Mouse (Mus musculus): ENCODE data around the gene Eri3.

Eri3 gene

GRCm38 (mm10) chr4:117624660-117625059 lies 74.5 kb downstream of the Eri3 start:
- in situ Hi-C loops (cut with MboI, MseI), result no loop called here

GRCm38 (mm10) chr4:117628464-117628863 lies 78.3 kb downstream of the Eri3 start:
- in situ Hi-C loops (cut with MboI, MseI), result no loop called here

GRCm38 (mm10) chr4:117630053-117630670 lies 80.0 kb downstream of the Eri3 start:
- in situ Hi-C loops (cut with MboI, MseI), result loop anchor here in 1 of 2 experiments (10.0 kb wide), 1 partner anchor 895 kb away; the partner anchor contains the start of gene 2610528J11Rik

- in situ Hi-C loops (cut with MboI, MseI), result loop anchor here in 1 of 2 experiments (10.0 kb wide), 1 partner anchor 891 kb away; the partner anchor contains the start of gene 2610528J11Rik
Observed at GRCm38 (mm10) chr4:117633527-117633926, 83.4 kb downstream of the Eri3 start.

GRCm38 (mm10) chr4:117634642-117635041 lies 84.5 kb downstream of the Eri3 start:
- in situ Hi-C loops (cut with MboI, MseI), result loop anchor here in 1 of 2 experiments (10.0 kb wide), 1 partner anchor 890 kb away; the partner anchor contains the start of gene 2610528J11Rik

GRCm38 (mm10) chr4:117636152-117636551 lies 86.0 kb downstream of the Eri3 start:
- in situ Hi-C loops (cut with MboI, MseI), result loop anchor here in 1 of 2 experiments (10.0 kb wide), 1 partner anchor 889 kb away; the partner anchor contains the start of gene 2610528J11Rik

- in situ Hi-C loops (cut with MboI, MseI), result loop anchor here in 1 of 2 experiments (10.0 kb wide), 1 partner anchor 888 kb away; the partner anchor contains the start of gene 2610528J11Rik
Observed at GRCm38 (mm10) chr4:117636891-117637613, 86.9 kb downstream of the Eri3 start.

GRCm38 (mm10) chr4:117640925-117641703 lies 90.9 kb downstream of the Eri3 start:
- in situ Hi-C loops (cut with MboI, MseI), result no loop called here

GRCm38 (mm10) chr4:117641804-117642203 lies 91.6 kb downstream of the Eri3 start:
- in situ Hi-C loops (cut with MboI, MseI), result no loop called here

GRCm38 (mm10) chr4:117645031-117645435 lies 94.9 kb downstream of the Eri3 start:
- in situ Hi-C loops (cut with MboI, MseI), result no loop called here

GRCm38 (mm10) chr4:117645859-117646258 lies 95.7 kb downstream of the Eri3 start:
- in situ Hi-C loops (cut with MboI, MseI), result no loop called here

- in situ Hi-C loops (cut with MboI, MseI), result no loop called here
Observed at GRCm38 (mm10) chr4:117646496-117646895, 96.3 kb downstream of the Eri3 start.

- in situ Hi-C loops (cut with MboI, MseI), result no loop called here
Observed at GRCm38 (mm10) chr4:117646926-117647755, 97.0 kb downstream of the Eri3 start.

GRCm38 (mm10) chr4:117651626-117652101 lies 101.5 kb downstream of the Eri3 start:
- in situ Hi-C loops (cut with MboI, MseI), result no loop called here

GRCm38 (mm10) chr4:117652727-117653126 lies 102.6 kb downstream of the Eri3 start:
- in situ Hi-C loops (cut with MboI, MseI), result no loop called here

GRCm38 (mm10) chr4:117654016-117654702 lies 104.0 kb downstream of the Eri3 start:
- in situ Hi-C loops (cut with MboI, MseI), result no loop called here

GRCm38 (mm10) chr4:117654703-117655499 lies 104.7 kb downstream of the Eri3 start:
- in situ Hi-C loops (cut with MboI, MseI), result no loop called here

- in situ Hi-C loops (cut with MboI, MseI), result no loop called here
Observed at GRCm38 (mm10) chr4:117655500-117655863, 105.3 kb downstream of the Eri3 start.

- in situ Hi-C loops (cut with MboI, MseI), result no loop called here
Observed at GRCm38 (mm10) chr4:117656961-117657360, 106.8 kb downstream of the Eri3 start.
